Mouse (Mus musculus) frontal cortex, postnatal 25 days (tissue): Measurements from ENCODE around the gene Lrrc1.
A peak's percentile ranks its signal among the peaks of the same experiment; 100 is the strongest.
"Not testable (repeated sequence)": the region's sequence is repeated elsewhere in the genome, so short reads cannot be mapped to it uniquely, and the experiment has no call there.

ENCODE experiments used
- DNase-seq, 2 experiments: peaks; one replicate each; pipeline ENCODE4 v3.0.0; 2022; ENCODE audit warnings: low spot score in 2 of 2

Lrrc1 gene

DNA sequence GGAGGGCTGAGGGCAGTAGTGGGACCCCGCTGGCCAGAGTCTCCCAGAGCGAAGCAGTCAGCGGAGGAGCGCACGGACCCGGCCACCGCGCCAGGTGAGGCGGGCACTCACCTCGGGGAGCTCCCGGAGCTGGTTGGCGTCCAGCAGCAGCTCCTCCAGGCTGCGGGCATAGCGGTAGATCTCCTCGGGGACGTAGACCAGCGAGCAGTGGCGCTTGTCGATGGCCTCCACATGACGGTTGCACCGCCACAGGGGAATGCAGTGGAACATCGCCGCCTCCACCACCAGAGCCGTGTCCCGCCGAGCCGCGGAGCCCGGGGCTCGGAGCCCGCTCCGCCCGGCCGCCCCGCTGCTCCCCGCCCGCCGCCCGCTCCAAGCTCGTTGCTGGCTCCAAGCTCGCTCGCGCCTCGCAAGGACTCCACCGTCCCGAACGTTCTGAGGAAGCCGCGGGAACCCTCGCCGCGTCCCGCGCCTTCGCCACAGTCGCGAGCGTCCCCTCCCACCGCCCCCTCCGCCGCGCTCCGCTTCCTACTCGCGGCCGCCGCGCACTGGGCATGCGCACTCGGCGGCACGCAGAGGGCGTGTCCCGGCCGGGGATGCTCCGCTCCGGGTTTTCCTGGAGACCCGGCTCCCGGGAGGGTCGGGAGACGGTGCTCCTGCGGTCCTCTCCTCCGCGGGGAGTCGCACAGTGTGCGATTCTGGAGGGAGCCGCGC, at the start of gene Lrrc1:
TSS of gene Lrrc1 (minus strand) at position 517 of the 714 bp plus-strand sequence.
- peak; percentile 66 to 77 for DNase-seq

DNA sequence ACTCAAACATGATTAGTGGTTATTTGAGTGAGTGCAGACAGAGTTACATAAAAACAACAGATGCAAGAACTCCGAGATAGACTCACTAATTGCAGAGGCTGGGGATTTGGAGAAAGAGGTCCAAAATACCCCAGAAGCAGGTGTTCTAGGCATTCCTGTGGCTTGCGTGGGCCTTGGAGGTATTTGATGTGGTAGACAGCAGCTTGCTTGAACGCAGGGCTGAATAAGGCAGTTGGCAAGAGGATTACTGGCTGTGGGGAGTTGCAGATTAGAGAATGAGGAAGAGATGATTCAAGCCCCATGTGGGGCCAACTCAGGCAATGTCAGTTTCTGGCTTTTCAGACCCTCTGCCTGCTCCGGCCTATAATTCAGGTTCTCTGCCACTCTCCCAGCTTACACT, 47.8 kb upstream of the Lrrc1 start:
- no peak for DNase-seq

DNA sequence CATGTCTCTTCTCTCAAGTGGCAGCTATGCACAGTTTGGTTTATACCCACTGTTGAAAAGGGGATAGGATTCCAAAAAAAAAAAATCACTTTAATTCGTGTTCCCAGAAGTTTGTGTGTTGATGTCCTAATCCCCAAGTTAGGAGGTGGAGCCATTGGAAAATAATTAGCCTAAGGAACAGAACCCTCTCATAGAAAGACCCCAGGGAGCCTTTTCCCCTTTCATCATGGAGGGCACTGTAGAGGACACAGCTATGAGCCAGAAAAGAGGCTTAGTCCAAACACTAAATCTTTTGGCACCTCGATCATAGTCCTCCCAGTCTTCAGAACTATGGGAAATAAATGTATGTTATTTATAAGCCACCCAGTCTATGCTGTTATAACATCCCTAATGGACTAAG, 44.8 kb upstream of the Lrrc1 start:
- DNase-seq: no peak

DNA sequence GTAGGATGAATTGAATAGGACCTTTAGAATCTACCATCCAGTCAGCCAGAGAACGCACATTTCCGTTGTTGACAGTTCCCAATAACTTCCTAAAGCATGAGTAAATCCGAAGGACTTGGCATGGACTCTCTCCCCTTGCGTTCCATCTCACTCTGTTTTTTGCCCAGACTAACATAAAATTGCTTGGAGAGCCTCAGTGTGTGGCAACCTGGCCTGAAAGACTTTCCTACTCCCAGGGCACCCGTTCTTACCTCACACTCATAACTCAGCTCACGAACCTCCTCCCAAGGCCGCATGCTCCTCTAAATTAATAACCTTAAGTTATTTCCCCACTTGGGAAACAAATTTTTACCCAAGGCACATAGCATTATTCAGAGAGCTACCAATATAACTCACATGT, 42.9 kb upstream of the Lrrc1 start:
- DNase-seq: no peak

DNA sequence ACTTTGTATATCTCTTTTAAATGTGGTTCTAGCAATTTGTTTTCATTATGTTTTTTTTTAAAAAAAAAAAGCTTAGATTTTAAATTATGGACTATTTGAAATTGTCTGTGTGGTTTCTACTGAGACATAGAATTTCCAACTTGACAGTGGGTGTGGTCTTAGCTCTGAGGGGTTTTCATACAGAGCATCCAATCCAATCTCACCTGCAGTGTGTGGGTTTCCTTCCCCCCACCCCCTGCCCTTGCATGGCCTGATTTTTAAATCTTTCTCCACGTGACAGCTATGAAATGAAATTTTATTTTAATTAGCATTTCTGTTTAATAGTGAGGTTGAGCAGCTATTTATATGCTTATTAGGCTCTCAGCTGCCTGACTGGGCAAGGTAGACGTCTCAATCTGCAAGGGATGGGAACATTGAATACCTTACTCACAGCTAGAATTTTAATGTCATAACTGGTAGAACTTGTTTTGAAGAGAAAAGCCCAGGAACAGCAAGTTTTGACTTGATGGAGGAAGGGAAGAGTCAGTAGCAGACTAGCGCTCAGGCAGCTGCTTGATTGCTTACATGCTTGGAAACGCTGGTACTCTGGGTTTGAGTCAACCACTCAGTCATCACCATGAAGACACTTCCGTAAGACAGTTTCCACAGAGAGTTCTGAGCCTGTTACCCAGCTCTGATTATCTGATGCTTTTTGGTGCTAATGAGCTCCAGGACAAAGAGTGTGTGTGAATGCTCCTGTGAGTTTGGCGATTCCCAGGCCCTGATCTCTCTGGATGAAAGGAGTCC, 42.3 kb upstream of the Lrrc1 start:
- no peak for DNase-seq

DNA sequence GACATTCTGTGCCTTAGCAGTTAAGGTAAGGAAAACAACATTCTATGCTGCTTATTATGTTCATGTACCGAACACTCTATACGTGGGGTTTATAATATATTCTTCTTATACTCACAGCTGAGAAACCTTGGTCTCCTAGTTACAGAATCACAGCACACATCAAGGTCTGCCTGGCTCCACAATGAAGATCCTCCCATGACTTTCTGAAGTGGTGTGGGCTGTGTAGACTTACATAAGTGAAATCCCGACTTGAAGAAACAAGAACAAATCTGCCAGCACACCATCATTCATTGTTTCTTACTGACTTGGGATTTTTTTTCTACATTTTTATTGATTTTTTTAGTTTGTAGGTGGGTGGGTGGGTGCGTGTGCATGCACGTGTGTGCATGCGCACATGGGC, 40.1 kb upstream of the Lrrc1 start:
- DNase-seq: no peak

DNA sequence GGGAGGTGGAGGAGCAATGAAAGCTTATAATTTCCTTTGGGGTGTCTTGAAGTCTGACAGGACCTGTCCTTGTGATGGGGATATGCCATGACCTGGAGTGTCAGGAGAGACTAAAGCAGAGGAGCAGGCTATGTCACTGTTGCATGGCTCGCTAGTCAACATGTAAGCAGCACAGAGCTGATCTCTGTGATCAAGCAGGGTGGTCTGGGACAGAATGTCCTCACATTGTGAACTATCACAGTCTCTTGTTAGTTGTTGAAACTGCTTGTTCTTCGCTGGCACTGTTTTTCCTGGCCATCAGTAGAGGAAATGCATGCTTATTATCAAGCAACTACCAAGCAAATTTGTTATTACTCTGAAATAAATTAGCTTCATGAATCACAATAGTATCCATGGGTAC, 38.6 kb upstream of the Lrrc1 start:
- no peak for DNase-seq

DNA sequence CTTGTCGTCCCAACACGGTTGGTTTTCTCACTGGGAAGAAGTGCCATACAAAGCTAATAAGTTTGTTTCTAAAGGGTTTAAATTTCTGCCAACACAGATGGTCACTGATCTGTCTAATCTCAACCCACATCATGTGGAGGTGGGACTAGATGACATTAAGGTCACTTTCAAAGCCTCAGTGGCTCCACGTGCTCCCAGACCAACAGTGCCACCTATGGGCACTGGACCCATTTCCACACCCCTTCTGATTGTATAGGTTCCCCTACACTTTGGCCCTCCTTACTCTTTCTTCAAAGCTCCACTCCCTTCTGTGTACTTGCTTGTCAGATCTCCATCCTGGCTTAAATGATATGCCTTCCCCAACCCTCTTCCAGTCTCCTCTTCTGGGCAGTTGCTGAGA, 35.2 kb upstream of the Lrrc1 start:
- DNase-seq: no peak

DNA sequence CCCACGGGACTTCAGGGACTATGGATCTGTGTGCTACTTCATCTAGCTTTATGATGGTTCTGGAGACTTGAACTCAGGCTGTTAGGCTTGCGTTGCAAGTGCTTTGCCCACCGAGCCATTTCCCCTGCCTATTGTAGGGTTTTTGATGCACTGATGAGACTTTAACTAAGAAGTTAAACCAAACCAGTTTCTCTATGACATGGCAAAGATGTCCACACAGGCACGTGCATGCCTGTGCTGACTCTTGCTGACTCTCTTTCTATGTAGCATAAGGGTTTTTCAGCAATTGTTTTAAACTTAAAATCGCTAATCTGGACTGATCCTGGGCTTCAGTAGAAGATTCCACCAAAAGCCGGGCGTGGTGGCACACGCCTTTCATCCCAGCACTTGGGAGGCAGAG, 33.3 kb upstream of the Lrrc1 start:
- DNase-seq: no peak

DNA sequence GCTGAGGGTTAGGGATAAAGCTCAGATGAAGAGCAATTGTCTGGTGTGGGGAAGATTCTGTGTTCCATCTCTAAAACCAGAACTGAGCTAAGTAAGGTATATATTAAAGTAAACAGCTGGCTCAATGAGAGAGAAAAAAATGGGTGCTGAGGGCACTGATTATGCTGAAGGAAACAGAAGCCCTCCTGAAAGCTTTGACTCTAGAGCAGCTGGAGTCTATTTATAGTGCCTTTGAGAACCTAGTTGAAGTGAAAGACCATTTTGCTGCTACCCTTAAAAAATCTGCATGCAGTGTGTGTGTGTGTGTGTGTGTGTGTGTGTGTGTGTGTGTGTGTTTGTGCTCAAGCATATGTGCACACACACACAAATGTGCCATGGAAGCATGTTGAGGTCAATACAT, 32.7 kb upstream of the Lrrc1 start:
- no peak for DNase-seq

DNA sequence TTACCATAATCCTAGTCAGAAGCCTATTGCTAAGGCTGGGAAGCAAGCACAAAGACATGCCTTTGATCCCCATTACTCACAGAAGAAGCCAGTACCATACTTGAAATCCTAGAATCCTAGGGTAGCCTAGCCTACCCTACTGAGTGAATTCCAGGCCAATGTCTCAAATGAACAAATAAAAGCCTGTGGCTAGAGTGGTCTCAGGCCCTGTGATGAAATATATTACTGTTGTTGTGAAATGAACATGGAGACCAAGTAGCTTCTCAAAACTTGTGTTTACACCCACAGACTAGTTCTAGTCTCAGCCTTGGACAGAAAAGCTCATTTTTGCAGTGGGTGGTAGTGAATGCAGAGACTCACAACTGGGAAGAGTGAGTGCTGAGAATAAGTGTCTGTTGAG, 31.6 kb upstream of the Lrrc1 start:
- no peak for DNase-seq

DNA sequence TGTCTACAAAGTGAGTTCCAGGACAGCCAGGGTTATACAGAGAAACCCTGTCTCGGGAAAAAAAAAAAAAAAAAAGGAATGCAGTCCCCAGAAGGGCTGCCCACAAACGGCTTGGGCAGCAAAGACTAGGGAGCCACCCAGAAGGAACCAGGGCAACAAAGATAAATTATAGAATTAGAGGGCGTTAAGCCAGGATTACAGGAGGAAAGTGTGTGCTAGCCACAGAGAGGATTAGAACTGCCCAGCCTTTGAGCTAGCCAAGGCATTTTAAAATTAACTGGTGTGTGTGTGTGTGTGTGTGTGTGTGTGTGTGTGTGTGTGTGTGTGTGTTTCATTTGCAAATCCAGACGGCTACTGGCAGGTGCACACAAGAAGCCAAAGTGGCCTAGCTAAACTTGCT, 30.3 kb upstream of the Lrrc1 start:
- not testable (repeated sequence) for DNase-seq

DNA sequence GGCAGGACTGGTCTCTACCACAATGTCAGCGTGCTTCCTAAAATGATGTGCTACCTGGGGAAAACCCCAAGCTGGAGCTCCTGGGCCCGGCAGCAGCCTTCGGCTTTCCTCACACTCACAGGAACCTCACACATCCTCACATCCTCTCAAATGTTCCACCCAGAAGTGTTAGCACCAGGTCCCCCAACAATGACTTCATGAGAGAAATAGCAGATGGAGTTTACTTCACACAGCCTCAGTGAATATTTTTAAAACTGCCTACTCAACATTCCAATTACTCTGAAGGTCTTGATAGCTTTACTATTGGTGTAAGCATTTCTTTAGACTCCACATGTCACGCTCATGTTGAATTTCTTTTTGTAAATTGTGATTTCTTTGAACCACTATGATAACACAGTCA, 27.2 kb upstream of the Lrrc1 start:
- DNase-seq: no peak

DNA sequence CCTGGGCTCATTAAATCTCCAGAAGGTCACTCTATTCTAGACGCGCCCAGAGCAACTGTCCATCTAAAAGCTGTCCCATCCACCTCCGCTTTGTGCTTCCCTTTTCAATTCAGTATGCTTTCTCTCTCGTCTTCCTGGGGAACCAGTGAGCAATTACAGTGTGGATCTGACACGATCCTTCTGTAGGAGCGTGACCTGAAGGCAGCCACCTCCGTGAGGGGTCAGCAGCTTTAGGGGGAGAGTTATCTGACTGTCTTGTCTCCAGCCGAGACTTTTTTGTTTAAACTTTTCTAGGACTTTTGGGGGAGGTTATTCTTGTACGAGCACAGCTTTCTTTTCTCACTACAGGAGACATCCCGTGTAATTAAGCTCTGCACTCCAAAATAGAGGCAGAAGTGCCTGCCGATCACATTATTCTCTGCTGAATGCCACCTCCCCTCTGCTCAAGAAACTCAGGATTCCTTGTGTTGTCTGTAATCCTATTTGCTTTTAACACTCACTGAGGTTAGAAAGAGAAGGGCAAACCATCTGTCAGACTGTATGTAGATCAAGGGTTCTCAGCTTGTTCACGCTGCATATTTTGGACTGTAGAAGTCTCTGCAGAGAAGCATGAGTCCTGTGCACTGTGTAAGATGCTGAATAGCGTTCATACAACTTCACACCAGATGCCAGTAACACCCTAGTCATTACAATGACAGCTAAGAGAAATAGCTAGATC, 24.3 kb upstream of the Lrrc1 start:
- DNase-seq: no peak

DNA sequence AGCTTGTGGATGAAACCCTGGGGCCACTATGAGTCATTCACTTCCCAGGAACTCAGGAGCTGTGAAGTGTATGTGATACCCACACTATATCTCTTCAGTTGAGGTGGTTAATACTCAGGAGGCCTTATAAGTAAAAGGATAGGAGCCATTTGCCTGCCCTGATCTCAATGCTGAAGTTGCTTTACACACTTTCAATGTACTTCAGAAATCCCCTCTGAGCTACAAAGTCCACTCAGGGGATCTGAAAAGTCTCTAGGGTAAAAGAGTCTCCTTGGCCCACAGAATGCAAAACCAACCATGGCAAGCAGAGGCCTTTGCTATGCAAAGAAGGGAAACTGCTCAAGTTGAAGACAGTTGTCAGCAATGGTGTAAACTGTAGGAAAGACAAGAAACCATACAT, 17.2 kb upstream of the Lrrc1 start:
- no peak for DNase-seq

DNA sequence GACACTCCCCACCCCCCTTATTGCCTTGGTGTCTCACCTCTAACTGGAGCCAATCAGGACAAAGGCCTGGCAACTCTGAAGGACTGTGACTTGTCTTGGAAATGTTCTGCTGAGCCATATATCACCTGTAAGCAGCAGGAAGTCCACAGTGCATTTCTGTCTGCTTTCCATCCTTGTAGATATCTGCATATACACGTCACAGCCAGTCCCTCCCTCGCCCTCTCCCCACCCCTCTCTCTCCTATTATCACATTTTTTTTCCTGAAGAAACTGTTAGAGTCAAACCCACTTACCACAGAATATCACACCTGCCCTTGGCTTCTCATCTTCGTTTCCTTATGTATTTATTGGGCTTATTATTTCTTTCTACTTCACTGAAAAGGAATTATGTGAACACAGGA, 13.3 kb upstream of the Lrrc1 start:
- DNase-seq: no peak

DNA sequence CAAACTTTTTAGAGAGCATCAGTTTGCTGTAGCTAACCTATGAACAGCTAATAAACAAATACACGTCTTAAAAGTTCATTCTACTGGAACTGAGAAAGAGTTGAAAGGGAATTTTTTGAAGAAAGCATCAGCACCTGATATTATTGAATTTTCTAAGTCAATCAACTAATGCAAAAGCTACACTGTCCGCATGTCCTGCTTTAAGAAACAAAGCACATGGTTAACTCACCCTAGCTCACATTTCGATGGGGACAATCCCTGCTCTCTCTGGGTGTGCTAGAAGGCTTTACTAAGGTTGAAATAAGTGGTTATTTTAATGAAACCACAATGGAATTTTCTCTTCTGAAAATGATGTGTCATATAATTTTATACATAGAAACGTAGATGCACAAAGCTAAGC, 12.5 kb upstream of the Lrrc1 start:
- no peak for DNase-seq

DNA sequence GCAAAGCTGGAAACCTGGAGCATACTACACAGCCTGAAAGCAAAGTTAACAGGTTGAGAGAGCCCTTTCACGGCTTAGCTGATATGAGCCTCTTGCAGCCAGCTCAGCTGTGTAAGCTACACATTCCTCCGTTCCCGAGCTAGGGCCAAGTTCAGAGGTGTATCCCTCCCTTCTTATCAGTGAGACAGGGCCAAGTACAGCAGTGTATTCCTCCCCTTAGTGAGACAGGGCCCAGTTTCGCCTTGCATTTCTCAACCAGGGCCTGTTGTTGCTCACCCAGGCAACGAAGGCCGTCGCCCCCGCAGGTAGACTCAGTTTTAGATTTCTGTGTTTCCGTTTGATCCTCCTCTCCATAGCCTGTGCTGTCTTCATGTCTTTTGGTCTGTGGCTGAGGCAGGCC, 11.8 kb upstream of the Lrrc1 start:
- DNase-seq: no peak

DNA sequence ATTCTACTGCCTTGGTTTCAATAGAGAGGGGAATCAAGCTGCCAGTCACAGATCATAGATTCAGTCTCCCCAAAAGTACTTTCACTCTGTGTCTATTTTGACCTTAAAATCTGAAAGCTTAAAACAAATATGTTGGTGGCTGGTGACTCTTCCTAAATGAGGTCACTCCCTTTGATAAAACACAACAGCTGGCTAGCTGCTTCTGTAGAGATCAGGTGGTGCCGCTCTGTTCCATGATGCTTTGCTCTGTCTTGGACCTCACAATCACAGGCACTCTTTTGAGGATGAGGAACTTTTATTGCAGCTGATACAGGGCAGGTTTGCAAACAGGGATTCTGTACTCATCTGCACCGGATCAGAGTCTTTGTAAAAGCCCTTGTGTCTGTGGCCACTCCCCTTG, 8.8 kb upstream of the Lrrc1 start:
- no peak for DNase-seq

DNA sequence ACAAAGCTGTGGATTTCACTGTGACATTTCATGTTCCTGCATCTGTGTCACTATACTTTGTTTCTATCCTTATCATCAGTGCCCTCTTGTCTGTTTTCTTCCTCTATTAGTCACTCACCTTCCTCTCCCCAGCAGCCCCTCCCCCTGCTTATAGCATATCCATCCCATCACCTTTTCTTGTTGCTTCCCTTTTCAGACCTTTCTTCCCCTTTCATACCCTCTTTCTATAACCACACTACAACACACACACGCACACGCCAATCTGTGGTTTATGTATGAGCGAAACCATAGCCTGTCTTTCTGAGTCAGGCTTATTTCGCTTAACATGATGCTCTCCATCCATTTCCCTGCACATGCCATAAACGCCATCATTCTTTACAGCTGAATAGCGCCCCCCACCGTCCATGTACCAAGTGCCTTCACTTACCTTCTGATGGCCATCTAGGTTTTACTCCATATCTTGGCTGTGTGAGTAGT, 6.4 kb upstream of the Lrrc1 start:
- no peak for DNase-seq

DNA sequence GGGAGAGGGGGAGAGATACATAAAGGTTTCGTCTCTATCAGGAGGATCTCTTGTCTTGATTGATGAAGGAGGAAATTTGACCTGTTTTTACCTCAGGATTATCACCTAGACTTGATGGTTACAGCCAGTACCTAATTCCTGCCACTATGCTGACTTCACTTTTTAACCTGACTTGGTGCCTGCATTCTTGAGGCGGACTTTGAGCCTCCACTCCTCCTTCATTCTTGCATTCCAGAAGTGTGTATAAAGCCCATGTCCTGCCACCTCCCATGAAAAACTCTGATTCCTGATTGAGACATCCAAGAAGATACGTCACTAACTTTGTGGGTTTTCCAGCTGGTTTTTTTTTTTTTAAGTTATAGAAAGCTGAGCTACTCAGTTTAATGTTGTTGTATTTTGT, 1.3 kb upstream of the Lrrc1 start:
- no peak for DNase-seq

DNA sequence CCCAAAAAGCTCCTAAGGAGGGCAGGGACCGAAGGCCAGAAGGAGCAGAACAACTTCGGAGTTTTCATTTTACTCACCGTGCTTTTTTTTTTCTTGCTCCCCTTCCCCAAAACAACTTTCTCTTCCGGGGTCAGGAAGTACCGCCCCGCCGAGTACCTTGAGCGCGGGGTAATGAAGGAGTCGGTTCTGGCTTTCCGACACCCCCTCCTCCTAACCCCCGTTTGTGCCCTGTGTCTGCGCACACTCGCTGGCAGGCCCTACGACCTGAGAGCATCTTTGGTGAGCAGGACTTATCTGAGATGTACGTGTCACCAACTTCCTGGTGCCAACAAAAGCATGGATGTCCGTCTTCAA, 375 bp upstream of the Lrrc1 start:
- DNase-seq: no peak
